Mouse (Mus musculus): ENCODE measurements around the gene Slc35a5.
A peak's percentile ranks its signal among the peaks of the same experiment; 100 is the strongest.

DNA sequence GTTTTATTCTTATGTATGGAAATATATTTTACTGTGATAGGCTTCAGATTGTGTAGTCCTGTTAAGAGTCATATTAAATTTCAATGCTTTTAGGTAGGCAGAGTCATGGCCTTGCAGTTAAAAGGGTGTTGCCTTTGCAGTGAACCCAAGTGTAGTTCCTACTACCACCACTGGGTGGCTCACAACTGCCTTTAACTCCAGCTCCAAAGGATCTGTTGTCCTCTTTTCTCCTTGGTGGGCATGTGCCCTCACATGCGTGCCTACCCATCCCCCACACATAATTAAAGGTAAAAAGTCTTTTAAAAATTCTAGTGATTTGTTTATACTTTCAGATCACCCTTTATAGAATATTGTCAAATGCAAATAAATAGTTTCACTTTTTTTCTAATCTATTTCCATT is 34.1 kb upstream of the Slc35a5 start:
- TF ChIP-seq CTCF (IDR thresholded peaks at IDR 0.05; ENCODE audit: extremely low read depth, insufficient read depth, insufficient read length, insufficient replicate concordance): peak; percentile 54; the same call in 1 of the 2 replicates
- no peak for TF ChIP-seq POLR2A (IDR thresholded peaks at IDR 0.05; ENCODE audit: low read depth, low read length)

Measured in spleen, adult 2 months (tissue).